Mouse (Mus musculus) bone marrow macrophage, adult 2 months (primary cell): ENCODE measurements at regions not wholly inside any gene's neighbourhood (a gene's known extent, or its start where the extent isn't known, plus 50 kb on each side); places are given as distances from the start of the nearest gene placed in this dataset.

Source experiments
- CTCF ChIP-seq: IDR thresholded peaks from 2 replicates; pipeline ENCODE4 v1.5.1; 2012; ENCODE audit warnings: low read depth, mild to moderate bottlenecking, low read length, moderate library complexity
- POLR2A ChIP-seq: IDR thresholded peaks from 2 replicates; pipeline ENCODE4 v1.6.1; 2012; ENCODE audit warnings: mild to moderate bottlenecking, low read depth, low read length, borderline replicate concordance

DNA sequence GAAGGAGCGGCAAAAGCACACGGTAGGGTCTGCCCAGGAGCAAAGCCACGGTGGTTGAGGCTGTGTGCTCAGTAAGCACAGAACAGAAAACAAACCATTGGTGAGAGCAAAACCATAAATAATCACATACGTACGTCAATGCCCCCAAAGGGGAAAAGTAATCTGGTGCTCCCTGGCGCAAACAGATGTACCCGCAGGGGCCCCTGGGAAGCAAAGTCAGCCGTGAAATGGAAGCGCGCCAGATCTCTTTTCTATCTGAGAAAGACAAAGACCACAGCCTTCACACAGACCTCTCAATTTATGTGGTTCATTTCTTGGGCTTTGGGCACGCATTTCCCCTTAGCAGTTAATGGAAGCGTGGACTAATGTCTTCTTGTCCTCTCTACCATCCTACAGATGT lies 183.2 kb downstream of the Usp46 start:
- TF ChIP-seq POLR2A (no peak), CTCF (no peak)
